Mouse (Mus musculus) midbrain, embryonic 11.5 days (tissue): ENCODE measurements around the gene Get4. TPM values are rescaled to one million over a fixed set of nuclear protein-coding genes. Genes with fewer than 3 reads are reported as not detected.
A peak's percentile ranks its signal among the peaks of the same experiment; 100 is the strongest.

Experiments
- ATAC-seq: fragments of 200-750 bp; cut with Nextera tagmentation; 2 replicates; pipeline ENCODE4 v1.8.0; 2017; ENCODE audit warnings: moderate TSS enrichment, moderate library complexity; ENCODE audit not compliant: low FRiP score
- DNase-seq: peaks from one replicate; pipeline ENCODE4 v3.0.0; 2015; ENCODE audit warnings: low spot score; ENCODE audit errors: missing footprints
- H3K27ac ChIP-seq: fragments of 300-500 bp; sonication (generic); 2 replicates; pipeline ENCODE4 v1.5.1; 2014; ENCODE audit warnings: low read depth, low read length
- H3K27me3 ChIP-seq: fragments of 300-500 bp; sonication (generic); 2 replicates; pipeline ENCODE4 v1.6.1; 2014; ENCODE audit warnings: mild to moderate bottlenecking, low read length, moderate library complexity, mixed read lengths; ENCODE audit not compliant: control insufficient read depth, insufficient read depth
- H3K36me3 ChIP-seq: fragments of 300-500 bp; sonication (generic); 2 replicates; pipeline ENCODE4 v1.6.1; 2014; ENCODE audit warnings: mild to moderate bottlenecking, low read length, moderate library complexity, mixed read lengths; ENCODE audit not compliant: control insufficient read depth, insufficient read depth
- H3K4me1 ChIP-seq: fragments of 300-500 bp; sonication (generic); 2 replicates; pipeline ENCODE4 v1.6.1; 2014; ENCODE audit warnings: low read length; ENCODE audit not compliant: control insufficient read depth, insufficient read depth
- H3K4me2 ChIP-seq: fragments of 300-500 bp; sonication (generic); 2 replicates; pipeline ENCODE4 v1.6.1; 2014; ENCODE audit warnings: mild to moderate bottlenecking, moderate library complexity
- H3K4me3 ChIP-seq: fragments of 300-500 bp; sonication (generic); 2 replicates; pipeline ENCODE4 v1.5.1; 2014; ENCODE audit warnings: low read depth, low read length
- H3K9ac ChIP-seq: fragments of 300-500 bp; sonication (generic); 2 replicates; pipeline ENCODE4 v1.6.1; 2014; ENCODE audit warnings: low read length
- H3K9me3 ChIP-seq: fragments of 300-500 bp; sonication (generic); 2 replicates; pipeline ENCODE4 v1.6.1; 2016; ENCODE audit warnings: low read length; ENCODE audit not compliant: control insufficient read depth
- WGBS: fragments of 180-500 bp; shearing (Covaris S2); extraction: QIAGEN DNeasy Blood & Tissue Kit; methylation state at CpG from one replicate; pipeline ENCODE4 v1.1.7; 2014; 5-methylcytosine and 5-hydroxymethylcytosine counted together
- polyA plus RNA-seq: library from polyadenylated mRNA; unstranded; fragments of >200 nt; fragmentation: Nextera tagmentation; extraction: Ambion mirVana; gene quantifications from 2 replicates; pipeline ENCODE4 v1.2.1, GENCODE M21; 2014

Gene Get4
- polyA plus RNA-seq, 1 experiment from 2014 or later: 123 TPM

- Histone ChIP-seq H3K4me2 (peak overlapping the region; percentile 93), H3K36me3 (peaks cover 13% of the 10 kb centered on the region), H3K9me3 (no peaks in the 10 kb centered on the region), H3K4me1 (peaks cover 11% of the 10 kb centered on the region), H3K9ac (peak overlapping the region; percentile 78), H3K27ac (no peak overlapping the region), H3K4me3 (no peak overlapping the region), H3K27me3 (no peaks in the 10 kb centered on the region)
- ATAC-seq (no peak), DNase-seq (no peak)
- 83% methylated on average over 7 of the region's 7 CpGs for WGBS
Measured at GRCm38 (mm10) chr5:139251279-139251678, 845 bp upstream of the Get4 start.

DNA sequence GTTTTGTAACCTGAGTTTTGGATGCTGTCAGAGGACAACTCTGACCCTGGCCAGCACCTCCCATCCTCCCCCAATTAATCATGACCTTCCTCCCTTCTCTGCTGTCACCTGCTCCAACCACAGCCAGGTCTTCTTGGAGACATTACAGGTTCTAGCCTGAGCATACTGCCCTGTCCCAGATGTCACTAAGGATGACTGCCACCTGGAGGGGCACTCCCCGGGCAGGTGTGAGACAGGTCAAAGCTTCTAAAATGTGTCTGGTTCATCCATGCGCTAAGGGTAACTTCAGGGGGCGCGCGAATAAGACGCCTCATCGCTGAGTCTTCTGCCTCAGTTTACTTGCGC, 416 bp upstream of the Get4 start:
- Histone ChIP-seq H3K27ac (no peak overlapping the region; the same call in 1 of the 2 replicates), H3K9me3 (no peaks in the 10 kb centered on the region), H3K36me3 (peaks cover 13% of the 10 kb centered on the region)

DNA sequence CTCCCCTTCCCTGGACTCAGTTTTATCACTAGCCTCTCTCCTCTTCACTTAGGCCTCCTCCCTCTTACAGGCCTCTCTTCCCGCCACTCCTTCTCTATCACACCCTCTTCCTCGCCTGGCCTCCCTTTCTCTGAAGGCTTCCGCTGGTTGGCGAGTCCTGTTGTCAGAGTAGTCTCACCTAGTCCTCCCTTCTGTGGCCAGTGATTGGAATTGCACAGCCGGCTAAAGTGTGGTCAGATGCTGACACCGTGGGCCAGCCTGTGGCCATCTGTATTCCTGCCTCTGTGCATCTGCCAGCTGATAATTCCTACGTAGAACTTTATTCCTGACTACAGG, 754 bp downstream of the Get4 start:
- ATAC-seq (peak; percentile 34), DNase-seq (no peak)
- no peaks in the 10 kb centered on the region for H3K9me3 ChIP-seq
- peak overlapping the region; percentile 93 for H3K9ac ChIP-seq
- WGBS: under 1% methylated on average over 7 of the region's 7 CpGs
- H3K4me1 ChIP-seq: peaks cover 11% of the 10 kb centered on the region
- H3K27ac ChIP-seq: peak overlapping the region; percentile 61
- H3K36me3 ChIP-seq: peaks cover 6% of the 10 kb centered on the region; the same call in 1 of the 2 replicates
- no peaks in the 10 kb centered on the region for H3K27me3 ChIP-seq
- peak overlapping the region; percentile 84 for H3K4me3 ChIP-seq
- peak overlapping the region; percentile 93 for H3K4me2 ChIP-seq

More for the DNA sequence above, 416 bp upstream of the Get4 start:
- Histone ChIP-seq H3K9ac (peak overlapping the region; percentile 78), H3K4me1 (peaks cover 11% of the 10 kb centered on the region), H3K4me2 (peak overlapping the region; percentile 93), H3K4me3 (peak overlapping the region; percentile 84), H3K27me3 (no peaks in the 10 kb centered on the region)
- WGBS: 0% methylated on average over 8 of the region's 8 CpGs
- DNase-seq: no peak
- peak; percentile 62 for ATAC-seq

DNA sequence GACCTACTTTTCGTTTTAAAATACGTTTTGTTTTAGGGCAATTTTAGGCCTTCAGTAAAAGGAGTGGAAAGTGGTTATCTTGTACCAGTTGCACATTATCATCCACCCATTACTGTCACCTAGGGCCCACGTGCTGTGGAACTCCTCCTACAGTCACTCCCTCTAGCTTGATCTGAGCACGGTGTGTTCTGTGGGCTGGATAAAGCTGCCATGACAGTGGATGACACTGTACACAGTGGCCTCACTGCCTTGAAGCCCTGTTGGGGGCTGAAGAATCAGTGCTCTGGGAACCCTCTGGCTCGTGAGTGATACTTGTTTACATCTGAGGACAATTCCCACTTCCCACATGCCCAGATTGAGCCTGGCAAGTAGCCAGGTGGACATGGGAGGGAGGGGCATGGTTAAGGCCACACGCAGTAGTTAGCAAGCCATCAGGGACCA, 1.2 kb downstream of the Get4 start:
- Histone ChIP-seq H3K9ac (peak overlapping the region; percentile 93), H3K4me1 (peaks cover 11% of the 10 kb centered on the region), H3K27me3 (no peaks in the 10 kb centered on the region), H3K4me2 (peak overlapping the region; percentile 93), H3K4me3 (peak overlapping the region; percentile 84), H3K36me3 (peaks cover 5% of the 10 kb centered on the region; the same call in 1 of the 2 replicates), H3K9me3 (no peaks in the 10 kb centered on the region), H3K27ac (no peak overlapping the region)
- WGBS: 19% methylated on average over 6 of the region's 6 CpGs
- ATAC-seq (no peak), DNase-seq (peak; percentile 76)

DNA sequence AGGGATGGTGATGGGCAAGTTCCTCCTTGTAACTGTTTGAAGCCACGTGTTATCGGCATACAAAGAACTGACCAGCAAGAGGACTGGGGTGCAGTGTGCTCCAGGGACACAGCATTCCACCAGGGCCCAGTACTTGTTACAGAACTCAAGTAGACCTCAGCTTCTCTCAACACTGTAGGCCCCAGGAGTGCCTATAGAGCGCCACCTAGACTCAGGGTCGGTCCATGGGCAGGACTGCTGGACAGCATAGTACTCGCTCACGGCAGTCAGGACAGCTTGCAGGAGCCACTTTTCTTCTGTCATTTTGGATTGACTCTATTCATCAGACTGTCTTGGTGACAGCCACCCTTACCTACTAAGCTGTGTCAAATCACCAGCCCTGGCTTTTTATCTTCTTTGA, 2.8 kb downstream of the Get4 start:
- no peak overlapping the region for H3K4me2 ChIP-seq
- H3K4me1 ChIP-seq: peaks cover 11% of the 10 kb centered on the region
- H3K9me3 ChIP-seq: no peaks in the 10 kb centered on the region
- ATAC-seq: no peak
- no peak overlapping the region for H3K9ac ChIP-seq
- no peak for DNase-seq
- 81% methylated on average over 6 of the region's 6 CpGs for WGBS
- H3K4me3 ChIP-seq: no peak overlapping the region
- no peak overlapping the region for H3K27ac ChIP-seq
- no peaks in the 10 kb centered on the region for H3K27me3 ChIP-seq
- no peaks in the 10 kb centered on the region; the same call in 1 of the 2 replicates for H3K36me3 ChIP-seq

DNA sequence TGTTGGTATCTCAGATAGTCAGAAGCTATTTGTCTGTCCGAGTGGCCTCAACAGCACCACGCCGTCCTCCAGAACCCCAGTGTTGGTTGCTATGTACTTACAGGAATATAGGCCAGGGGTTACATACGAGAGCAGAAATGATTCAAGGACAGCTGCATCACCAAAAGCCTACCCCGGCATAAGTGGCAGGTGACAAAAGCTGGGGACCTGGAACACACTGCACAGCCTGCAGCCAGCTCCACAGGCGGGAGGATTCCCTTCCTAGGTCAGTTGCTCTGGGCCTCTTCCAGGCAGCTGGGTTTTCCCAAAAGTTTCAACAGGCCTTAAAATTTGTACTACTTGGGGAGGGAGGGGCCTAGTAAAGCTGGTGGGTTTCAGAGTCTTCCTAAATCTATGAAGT, 3.7 kb downstream of the Get4 start:
- peaks cover 3% of the 10 kb centered on the region; the same call in 1 of the 2 replicates for H3K36me3 ChIP-seq
- ATAC-seq (no peak), DNase-seq (peak; percentile 77)
- 94% methylated on average over 6 of the region's 6 CpGs for WGBS
- H3K9me3 ChIP-seq: no peaks in the 10 kb centered on the region
- H3K27ac ChIP-seq: no peak overlapping the region
- H3K27me3 ChIP-seq: no peaks in the 10 kb centered on the region
- no peak overlapping the region for H3K4me2 ChIP-seq
- no peak overlapping the region for H3K4me3 ChIP-seq
- peaks cover 11% of the 10 kb centered on the region for H3K4me1 ChIP-seq
- H3K9ac ChIP-seq: no peak overlapping the region

- ATAC-seq (no peak), DNase-seq (peak; percentile 66)
- 82% methylated on average over 3 of the region's 3 CpGs for WGBS
- Histone ChIP-seq H3K9me3 (no peaks in the 10 kb centered on the region), H3K27ac (no peak overlapping the region), H3K9ac (no peak overlapping the region), H3K36me3 (peaks cover 3% of the 10 kb centered on the region; the same call in 1 of the 2 replicates), H3K4me3 (no peak overlapping the region), H3K4me2 (no peak overlapping the region), H3K27me3 (no peaks in the 10 kb centered on the region), H3K4me1 (peaks cover 11% of the 10 kb centered on the region)
Measured at GRCm38 (mm10) chr5:139256211-139256765, 4.2 kb downstream of the Get4 start.

GRCm38 (mm10) chr5:139257265-139257664, 5.1 kb downstream of the Get4 start:
- Histone ChIP-seq H3K27ac (no peak overlapping the region), H3K36me3 (peaks cover 3% of the 10 kb centered on the region; the same call in 1 of the 2 replicates), H3K9ac (no peak overlapping the region), H3K4me1 (peaks cover 8% of the 10 kb centered on the region), H3K9me3 (no peaks in the 10 kb centered on the region), H3K4me2 (no peak overlapping the region), H3K4me3 (no peak overlapping the region), H3K27me3 (no peaks in the 10 kb centered on the region)
- WGBS: 97% methylated on average over 1 of the region's 1 CpGs
- no peak for ATAC-seq
- peak; percentile 77 for DNase-seq

DNA sequence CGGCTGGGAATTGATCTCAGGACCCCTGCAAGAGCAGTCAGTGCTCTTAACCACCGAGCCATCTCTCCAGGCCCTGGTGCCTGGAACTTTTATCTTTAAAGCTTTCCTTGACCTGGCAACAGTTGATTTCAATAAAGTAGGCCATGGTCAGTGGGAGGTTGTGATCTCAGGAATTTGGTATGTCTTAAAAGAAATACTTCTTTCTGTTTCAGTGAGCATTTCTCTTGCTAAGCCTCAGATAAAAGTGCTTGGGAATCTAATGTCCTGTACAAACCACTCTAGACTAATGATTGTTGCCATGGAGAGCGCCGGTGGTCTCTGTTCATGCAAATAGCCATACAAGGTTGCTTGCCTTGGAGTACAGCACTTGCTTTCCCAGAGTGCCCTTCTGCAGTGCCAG, 5.7 kb downstream of the Get4 start:
- peaks cover 3% of the 10 kb centered on the region; the same call in 1 of the 2 replicates for H3K36me3 ChIP-seq
- H3K4me1 ChIP-seq: peaks cover 8% of the 10 kb centered on the region
- H3K9ac ChIP-seq: no peak overlapping the region
- peak; percentile 14 for DNase-seq
- H3K4me2 ChIP-seq: no peak overlapping the region
- 72% methylated on average over 4 of the region's 4 CpGs for WGBS
- no peaks in the 10 kb centered on the region for H3K9me3 ChIP-seq
- ATAC-seq: no peak
- no peak overlapping the region for H3K4me3 ChIP-seq
- no peak overlapping the region for H3K27ac ChIP-seq
- H3K27me3 ChIP-seq: no peaks in the 10 kb centered on the region
